Mouse (Mus musculus): ENCODE data around the gene Adamts7. TPM values are rescaled to one million over a fixed set of nuclear protein-coding genes. Genes with fewer than 3 reads are reported as not detected.

Gene Adamts7
- polyA plus RNA-seq, 1 experiment from 2014 or later = 9.9 TPM

DNA sequence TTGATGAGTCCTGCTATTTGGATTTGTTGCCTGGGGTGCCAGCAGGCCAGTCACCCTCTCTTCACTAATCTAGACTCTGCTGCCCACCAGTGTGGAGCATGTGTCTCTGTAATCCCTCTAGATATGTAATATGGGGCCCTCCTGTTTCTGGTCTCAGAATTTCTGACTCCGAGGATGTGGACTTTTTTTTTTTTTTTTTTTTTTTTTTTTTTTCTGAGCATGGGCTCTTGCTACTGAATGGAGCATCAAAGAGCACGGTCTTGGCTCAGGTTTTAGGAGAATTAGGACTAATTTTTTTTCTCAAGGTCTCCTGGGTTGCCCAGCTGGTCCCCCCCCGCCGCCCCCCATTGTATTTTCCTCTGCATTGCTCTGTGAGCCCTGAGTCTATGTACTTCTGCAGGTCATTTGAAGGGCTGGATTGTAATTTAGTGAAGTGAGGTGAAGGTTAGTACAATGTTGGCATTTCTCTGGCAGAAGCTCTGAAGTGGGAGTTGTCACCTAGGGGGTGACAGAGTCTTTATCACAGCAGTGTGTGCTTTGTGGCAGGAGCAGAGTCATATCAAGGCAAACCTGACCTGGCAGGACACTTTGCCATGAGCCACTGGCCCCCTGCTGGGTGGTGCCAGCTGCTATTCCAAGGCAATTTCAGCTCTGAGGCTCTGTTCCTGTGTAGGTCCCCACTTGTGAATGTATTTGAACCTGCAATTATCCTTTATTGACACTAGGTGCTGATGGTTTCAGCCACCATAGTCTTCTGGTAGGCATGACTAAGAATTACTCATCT, 2.0 kb downstream of the Adamts7 start:
- H3K4me2 ChIP-seq = peak overlapping the region; percentile 88
- H3K27ac ChIP-seq = no peak overlapping the region
- peak overlapping the region; percentile 95 for H3K4me3 ChIP-seq
- ATAC-seq (replicated peaks) = no peak
- no peak overlapping the region for H3K9ac ChIP-seq
- 55% methylated on average over 4 of the region's 4 CpGs for WGBS
- no peaks in the 10 kb centered on the region for H3K36me3 ChIP-seq (replicated peaks)
- H3K9me3 ChIP-seq = no peaks in the 10 kb centered on the region
- peaks cover 15% of the 10 kb centered on the region for H3K4me1 ChIP-seq
- no peaks in the 10 kb centered on the region for H3K27me3 ChIP-seq (replicated peaks)

DNA sequence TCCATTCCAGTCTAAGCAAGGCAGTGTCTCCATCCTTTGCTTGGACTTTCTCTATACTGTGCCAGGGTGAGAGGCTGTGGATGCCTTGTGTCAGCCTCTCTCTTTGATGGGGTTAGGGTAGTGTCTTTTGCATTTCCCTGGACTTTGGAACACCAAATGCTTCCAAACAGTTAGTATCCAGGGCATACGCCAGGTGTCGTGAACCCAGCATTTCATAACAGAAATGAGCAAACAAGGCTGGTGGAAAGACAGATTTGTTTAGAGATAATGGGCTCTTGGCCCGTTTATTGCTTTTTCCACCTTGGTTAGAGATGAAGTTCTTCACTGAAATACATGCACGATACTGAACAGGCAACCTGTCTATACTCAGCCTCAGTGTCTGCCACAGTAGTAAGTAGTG, 2.7 kb downstream of the Adamts7 start:
- no peak overlapping the region for H3K9ac ChIP-seq
- peaks cover 15% of the 10 kb centered on the region for H3K4me1 ChIP-seq
- no peak overlapping the region for H3K4me3 ChIP-seq
- no peak overlapping the region for H3K4me2 ChIP-seq
- no peak for ATAC-seq (replicated peaks)
- H3K27ac ChIP-seq = no peak overlapping the region
- H3K36me3 ChIP-seq (replicated peaks) = no peaks in the 10 kb centered on the region
- WGBS = 96% methylated on average over 4 of the region's 4 CpGs
- no peaks in the 10 kb centered on the region for H3K9me3 ChIP-seq
- no peaks in the 10 kb centered on the region for H3K27me3 ChIP-seq (replicated peaks)

DNA sequence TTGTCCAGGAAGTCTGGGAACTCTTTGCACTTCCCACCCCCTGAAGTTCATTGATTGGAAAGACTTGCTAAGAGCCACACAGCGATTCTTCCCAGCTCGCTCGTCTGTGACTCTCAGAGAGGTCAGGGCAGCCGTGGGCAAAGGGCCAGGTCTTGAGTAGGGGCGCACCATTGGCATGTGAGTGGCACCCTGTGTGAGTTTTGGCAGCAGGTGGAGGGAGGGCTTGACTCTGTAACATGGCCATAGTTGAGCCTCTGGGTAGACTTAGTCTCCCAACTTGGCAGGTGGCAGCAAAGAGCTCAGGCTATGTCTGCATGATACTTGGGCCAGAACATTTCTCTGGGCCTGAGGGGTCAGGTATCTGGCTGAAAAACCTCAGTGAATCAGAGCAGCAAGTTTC, 3.7 kb downstream of the Adamts7 start:
- no peaks in the 10 kb centered on the region for H3K9me3 ChIP-seq
- 67% methylated on average over 5 of the region's 5 CpGs for WGBS
- H3K36me3 ChIP-seq (replicated peaks) = no peaks in the 10 kb centered on the region
- H3K27me3 ChIP-seq (replicated peaks) = no peaks in the 10 kb centered on the region
- no peak overlapping the region for H3K9ac ChIP-seq
- no peak overlapping the region for H3K4me2 ChIP-seq
- H3K27ac ChIP-seq = no peak overlapping the region
- peaks cover 15% of the 10 kb centered on the region for H3K4me1 ChIP-seq
- no peak for ATAC-seq (replicated peaks)
- H3K4me3 ChIP-seq = no peak overlapping the region

DNA sequence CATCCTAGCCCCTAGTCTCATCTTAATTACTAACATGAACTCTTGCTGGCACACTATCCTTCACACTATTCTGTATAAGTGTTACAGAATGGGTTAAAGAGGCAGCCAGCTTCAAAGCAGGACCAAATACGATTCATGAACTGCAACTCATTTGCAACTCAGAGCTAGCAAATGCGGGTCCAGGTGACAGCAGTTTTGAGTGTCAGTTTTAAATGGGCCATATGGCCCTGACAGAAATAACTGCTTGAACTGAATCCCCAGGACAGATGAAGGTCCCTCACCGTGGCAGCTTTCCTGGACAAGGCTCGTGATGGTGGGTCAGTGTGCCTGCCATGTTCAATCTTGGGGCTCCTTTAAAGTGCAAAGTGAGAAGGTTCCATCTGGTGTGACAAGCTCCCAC, 7.1 kb downstream of the Adamts7 start:
- Histone ChIP-seq H3K27me3 (replicated peaks) (no peaks in the 10 kb centered on the region), H3K4me3 (no peak overlapping the region), H3K4me1 (peaks cover 3% of the 10 kb centered on the region; the same call in 1 of the 2 replicates), H3K9ac (no peak overlapping the region), H3K9me3 (no peaks in the 10 kb centered on the region), H3K36me3 (replicated peaks) (peaks cover 7% of the 10 kb centered on the region), H3K27ac (no peak overlapping the region), H3K4me2 (no peak overlapping the region)
- ATAC-seq (replicated peaks) = no peak
- WGBS = 59% methylated on average over 4 of the region's 4 CpGs

DNA sequence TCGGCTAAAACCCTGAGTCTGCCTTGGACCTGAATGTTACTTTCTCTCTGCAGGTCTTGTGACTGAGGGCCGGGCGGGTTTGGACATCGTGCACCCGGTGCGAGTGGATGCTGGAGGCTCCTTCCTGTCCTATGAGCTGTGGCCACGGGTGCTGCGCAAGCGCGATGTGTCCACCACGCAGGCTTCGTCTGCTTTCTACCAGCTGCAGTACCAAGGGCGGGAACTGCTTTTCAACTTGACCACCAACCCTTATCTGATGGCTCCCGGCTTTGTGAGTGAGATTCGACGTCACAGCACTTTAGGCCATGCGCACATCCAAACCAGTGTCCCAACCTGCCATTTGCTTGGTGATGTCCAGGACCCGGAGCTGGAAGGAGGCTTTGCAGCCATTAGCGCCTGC, 8.6 kb downstream of the Adamts7 start:
- H3K36me3 ChIP-seq (replicated peaks) = peaks cover 7% of the 10 kb centered on the region
- no peak overlapping the region for H3K4me2 ChIP-seq
- H3K27ac ChIP-seq = no peak overlapping the region
- H3K27me3 ChIP-seq (replicated peaks) = no peaks in the 10 kb centered on the region
- no peak overlapping the region for H3K9ac ChIP-seq
- no peak for ATAC-seq (replicated peaks)
- no peak overlapping the region for H3K4me3 ChIP-seq
- no peaks in the 10 kb centered on the region for H3K9me3 ChIP-seq
- H3K4me1 ChIP-seq = no peaks in the 10 kb centered on the region
- WGBS = 97% methylated on average over 19 of the region's 19 CpGs

DNA sequence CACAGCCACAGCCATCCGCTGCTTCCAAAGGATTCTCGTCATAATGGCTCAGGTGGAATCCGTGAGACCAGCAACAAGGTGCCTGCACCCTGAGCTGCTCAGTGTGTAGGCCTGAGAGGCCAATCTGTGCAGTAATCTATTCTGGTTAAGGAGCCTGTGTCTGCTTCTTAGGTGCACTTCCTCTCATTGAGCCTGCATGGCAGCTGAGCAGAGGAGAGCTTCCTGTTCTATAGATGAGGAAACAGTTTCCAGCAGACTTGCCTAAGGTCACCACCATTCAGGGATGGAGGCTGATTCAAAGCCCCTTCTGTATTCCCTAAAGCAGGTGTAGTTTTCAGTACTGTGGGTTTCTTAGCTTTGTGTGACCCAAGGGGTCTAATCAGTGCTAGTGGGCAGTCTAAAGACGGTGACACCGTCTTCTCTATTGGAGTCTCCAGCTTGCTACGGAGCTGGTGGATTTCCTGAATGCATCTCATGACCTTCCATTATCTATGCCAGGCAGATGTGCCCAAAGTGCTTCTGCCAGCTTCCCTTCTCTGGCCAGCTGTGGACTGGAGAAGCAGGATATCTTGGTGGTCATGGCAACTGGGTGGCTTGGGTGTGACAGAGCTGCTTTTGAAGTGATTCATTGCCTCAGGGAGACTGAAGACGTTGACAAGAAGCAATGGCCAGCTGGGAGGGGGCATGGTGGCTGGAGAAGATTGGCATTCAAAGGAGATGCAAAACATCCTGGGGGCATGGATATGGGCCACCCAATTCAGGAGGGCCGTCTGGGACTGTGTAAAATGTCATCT, 9.9 kb downstream of the Adamts7 start:
- no peak overlapping the region for H3K4me2 ChIP-seq
- H3K4me1 ChIP-seq = no peaks in the 10 kb centered on the region
- no peaks in the 10 kb centered on the region for H3K9me3 ChIP-seq
- ATAC-seq (replicated peaks) = no peak
- H3K9ac ChIP-seq = no peak overlapping the region
- H3K27ac ChIP-seq = no peak overlapping the region
- peaks cover 7% of the 10 kb centered on the region for H3K36me3 ChIP-seq (replicated peaks)
- H3K27me3 ChIP-seq (replicated peaks) = no peaks in the 10 kb centered on the region
- 80% methylated on average over 8 of the region's 8 CpGs for WGBS
- no peak overlapping the region for H3K4me3 ChIP-seq

DNA sequence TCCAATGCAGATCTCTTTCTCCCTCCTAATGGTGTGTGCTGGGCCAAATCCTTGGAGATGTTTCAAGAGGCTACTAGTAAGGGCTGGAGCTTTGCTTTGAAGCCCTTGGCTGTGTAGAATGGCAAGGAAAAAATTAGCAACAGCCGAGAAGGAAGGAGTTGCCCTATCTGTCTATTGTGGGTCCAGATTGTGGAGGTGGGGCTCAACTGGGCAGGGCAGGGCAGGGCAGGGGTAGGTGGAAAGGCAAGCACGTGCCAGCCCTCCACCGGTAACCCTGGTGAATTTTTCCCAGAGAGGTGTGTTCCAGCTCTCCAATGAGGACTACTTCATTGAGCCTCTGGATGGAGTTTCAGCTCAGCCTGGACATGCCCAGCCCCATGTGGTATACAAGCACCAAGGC, 10.5 kb downstream of the Adamts7 start:
- Histone ChIP-seq H3K27ac (no peak overlapping the region), H3K4me3 (no peak overlapping the region), H3K4me2 (no peak overlapping the region), H3K4me1 (no peaks in the 10 kb centered on the region), H3K9ac (no peak overlapping the region), H3K27me3 (replicated peaks) (no peaks in the 10 kb centered on the region), H3K36me3 (replicated peaks) (peaks cover 7% of the 10 kb centered on the region), H3K9me3 (no peaks in the 10 kb centered on the region)
- no peak for ATAC-seq (replicated peaks)
- WGBS = 90% methylated on average over 3 of the region's 3 CpGs

DNA sequence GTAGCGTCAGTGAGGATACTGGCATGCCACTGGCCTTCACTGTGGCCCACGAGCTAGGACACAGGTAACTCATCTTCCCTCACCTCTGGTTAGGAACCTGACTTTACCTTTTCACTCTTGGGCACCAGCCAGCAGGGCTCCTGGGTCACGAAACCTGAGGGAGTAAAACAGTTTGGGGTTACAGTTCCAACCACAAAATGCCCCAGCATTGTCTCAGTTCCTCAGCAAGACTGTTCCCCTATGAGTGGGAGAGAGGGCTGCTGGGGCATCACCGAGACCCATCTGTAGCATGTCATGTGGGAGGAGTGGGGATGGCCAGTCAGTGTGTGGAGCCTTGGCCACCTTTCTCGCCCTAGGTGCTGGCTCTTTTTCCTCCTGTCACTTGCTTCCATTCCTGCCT, 16.5 kb downstream of the Adamts7 start:
- no peaks in the 10 kb centered on the region for H3K27me3 ChIP-seq (replicated peaks)
- no peaks in the 10 kb centered on the region for H3K4me1 ChIP-seq
- no peak overlapping the region for H3K4me3 ChIP-seq
- 91% methylated on average over 5 of the region's 5 CpGs for whole genome bisulfite sequencing
- ATAC-seq (replicated peaks) = no peak
- H3K36me3 ChIP-seq (replicated peaks) = peaks cover 6% of the 10 kb centered on the region
- H3K4me2 ChIP-seq = no peak overlapping the region
- no peak overlapping the region for H3K27ac ChIP-seq
- H3K9ac ChIP-seq = no peak overlapping the region
- no peaks in the 10 kb centered on the region for H3K9me3 ChIP-seq

DNA sequence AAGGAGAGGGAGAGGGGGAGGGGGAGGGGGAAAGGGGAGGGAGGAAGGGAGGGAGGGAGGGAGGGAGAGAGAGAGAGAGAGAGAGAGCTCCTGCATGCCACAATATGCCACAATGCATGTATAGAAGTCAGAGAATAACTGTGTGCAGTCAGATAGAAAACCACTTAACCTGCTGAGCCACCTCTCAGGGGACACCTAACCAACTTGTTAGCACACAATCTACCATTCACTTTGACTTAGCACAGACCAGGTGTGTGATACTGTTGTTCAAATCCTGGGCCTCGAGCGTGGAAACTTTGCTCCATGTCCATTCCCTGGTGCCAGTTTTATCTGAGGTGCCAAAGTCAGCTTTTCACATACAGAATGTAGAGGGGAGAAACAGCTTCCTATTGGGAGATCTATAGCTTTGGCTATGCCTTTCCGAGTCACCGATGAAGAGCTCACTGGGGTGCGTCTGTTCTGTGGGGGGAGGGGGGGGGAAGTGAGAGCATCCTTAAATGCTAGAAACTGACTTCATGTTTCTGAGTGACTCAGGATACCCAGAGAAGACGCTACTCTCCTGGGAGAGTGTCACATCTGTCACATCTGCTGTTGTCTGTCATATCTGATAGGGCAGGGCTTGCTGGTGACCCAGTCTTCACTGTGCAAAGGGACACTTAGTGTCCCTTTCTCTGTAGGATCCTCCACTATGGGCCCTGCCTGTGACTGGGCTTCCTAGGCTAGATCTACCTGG, 19.0 kb downstream of the Adamts7 start:
- Histone ChIP-seq H3K27me3 (replicated peaks) (no peaks in the 10 kb centered on the region), H3K9ac (no peak overlapping the region), H3K4me3 (no peak overlapping the region), H3K36me3 (replicated peaks) (no peaks in the 10 kb centered on the region; the same call in 1 of the 2 replicates), H3K27ac (no peak overlapping the region), H3K9me3 (no peaks in the 10 kb centered on the region), H3K4me1 (no peaks in the 10 kb centered on the region), H3K4me2 (no peak overlapping the region)
- ATAC-seq (replicated peaks) = no peak
- 85% methylated on average over 6 of the region's 6 CpGs for WGBS

DNA sequence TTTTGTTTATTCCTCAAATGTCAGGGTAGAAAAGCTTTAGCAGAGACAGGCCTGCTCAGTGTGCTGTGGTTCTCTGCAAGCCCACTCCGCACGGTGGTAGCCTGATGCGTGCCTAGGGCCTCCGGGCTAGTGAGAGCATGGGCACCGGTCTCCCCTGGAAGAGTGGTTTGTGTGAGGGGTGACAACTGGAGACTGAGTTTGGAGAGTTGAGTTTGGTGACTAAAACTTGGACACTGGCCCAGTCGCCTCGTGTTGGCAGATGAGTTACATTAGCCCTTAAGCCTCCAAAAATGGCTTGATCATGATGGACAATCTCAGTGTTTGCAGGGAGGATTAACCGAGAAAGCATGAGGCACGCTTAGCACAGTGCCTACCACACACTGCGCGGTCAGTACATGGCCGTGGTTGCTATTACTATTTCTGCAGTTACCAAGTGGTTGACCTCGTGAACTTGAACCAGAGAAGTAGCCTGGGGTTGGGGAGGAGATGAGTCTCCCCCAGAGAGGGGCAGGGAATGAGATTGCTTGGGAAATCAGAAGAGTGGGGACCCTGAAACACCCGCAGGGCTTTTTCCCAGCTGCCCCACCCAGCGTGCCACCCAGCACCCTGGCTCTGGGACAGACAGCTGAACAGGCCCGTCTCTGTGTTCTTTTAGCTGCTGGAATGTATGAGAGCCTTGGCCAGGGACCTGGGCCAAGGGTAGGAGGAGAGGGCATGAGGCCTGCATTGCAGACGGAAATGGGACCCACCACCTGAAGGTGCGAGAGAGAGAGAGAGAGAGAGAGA, 20.0 kb downstream of the Adamts7 start:
- H3K4me1 ChIP-seq = no peaks in the 10 kb centered on the region
- H3K9me3 ChIP-seq = no peaks in the 10 kb centered on the region
- 82% methylated on average over 18 of the region's 18 CpGs for WGBS
- H3K27me3 ChIP-seq (replicated peaks) = no peaks in the 10 kb centered on the region
- H3K4me3 ChIP-seq = no peak overlapping the region
- H3K9ac ChIP-seq = no peak overlapping the region
- no peaks in the 10 kb centered on the region for H3K36me3 ChIP-seq (replicated peaks)
- no peak overlapping the region for H3K4me2 ChIP-seq
- no peak overlapping the region for H3K27ac ChIP-seq
- no peak for ATAC-seq (replicated peaks)

DNA sequence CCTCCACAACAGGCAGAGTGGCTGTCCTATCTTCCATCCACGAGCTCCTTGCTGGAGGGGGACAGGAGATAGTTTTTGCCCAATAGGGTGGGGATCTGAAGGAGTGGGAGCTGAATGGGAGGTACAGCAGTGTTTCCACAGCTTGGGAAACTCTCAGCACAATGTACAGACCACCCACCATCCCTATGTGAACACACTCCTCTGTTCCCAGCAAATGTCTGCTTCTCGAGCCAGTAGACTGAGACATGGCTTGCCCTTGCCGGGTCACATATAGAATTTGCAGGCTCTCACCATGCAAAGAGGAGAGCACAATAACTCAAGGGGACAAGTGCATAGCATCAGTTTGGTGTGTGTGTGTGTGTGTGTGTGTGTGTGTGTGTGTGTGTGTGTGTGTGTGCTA, 20.7 kb downstream of the Adamts7 start:
- Histone ChIP-seq H3K4me1 (no peaks in the 10 kb centered on the region), H3K27me3 (replicated peaks) (no peaks in the 10 kb centered on the region), H3K4me3 (no peak overlapping the region), H3K4me2 (no peak overlapping the region), H3K27ac (no peak overlapping the region), H3K36me3 (replicated peaks) (no peaks in the 10 kb centered on the region), H3K9ac (no peak overlapping the region), H3K9me3 (no peaks in the 10 kb centered on the region)
- 91% methylated on average over 3 of the region's 3 CpGs for WGBS
- ATAC-seq (replicated peaks) = no peak

DNA sequence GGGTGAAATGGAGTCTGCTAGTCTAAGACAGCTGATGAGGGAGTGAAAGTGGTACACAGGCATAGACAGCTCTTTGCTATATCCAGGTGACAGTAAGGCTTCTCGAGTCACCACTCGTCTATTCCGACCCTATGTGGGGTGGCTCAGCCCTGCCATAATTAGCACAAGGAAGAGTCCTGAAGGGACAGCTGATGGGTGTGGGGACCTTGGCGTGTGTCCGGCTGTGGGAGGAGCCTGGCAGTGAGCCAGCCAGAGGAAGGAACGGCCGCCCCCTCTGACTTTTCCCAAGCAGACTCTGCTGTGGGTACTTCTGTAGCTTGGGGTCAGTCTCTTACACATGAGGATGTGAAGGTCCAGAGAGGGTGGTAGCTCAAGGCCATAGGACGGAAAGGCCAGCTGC, 21.2 kb downstream of the Adamts7 start:
- ATAC-seq (replicated peaks) = no peak
- H3K27me3 ChIP-seq (replicated peaks) = no peaks in the 10 kb centered on the region
- no peaks in the 10 kb centered on the region for H3K36me3 ChIP-seq (replicated peaks)
- H3K4me1 ChIP-seq = no peaks in the 10 kb centered on the region
- 66% methylated on average over 8 of the region's 8 CpGs for WGBS
- H3K4me3 ChIP-seq = no peak overlapping the region
- no peak overlapping the region for H3K27ac ChIP-seq
- H3K9me3 ChIP-seq = no peaks in the 10 kb centered on the region
- H3K9ac ChIP-seq = no peak overlapping the region
- H3K4me2 ChIP-seq = no peak overlapping the region

All from midbrain, embryonic 15.5 days (tissue).